Mouse (Mus musculus) neural tube, postnatal 0 days (tissue): ENCODE results near the gene Hist1h2bn. TPM values are rescaled to one million over a fixed set of nuclear protein-coding genes. Genes with fewer than 3 reads are reported as not detected.

Experiments used
- microRNA-seq: library from miRNA; unstranded; fragments of <30 nt; microRNA quantifications from one replicate; pipeline ENCODE4, GENCODE M21; 2016
- polyA plus RNA-seq: library from polyadenylated mRNA; unstranded; fragments of >200 nt; fragmentation: Nextera tagmentation; extraction: Ambion mirVana; gene quantifications from 2 replicates; pipeline ENCODE4 v1.2.1, GENCODE M21; 2015

Gene Hist1h2bn
- polyA plus RNA-seq = 0.58 TPM in 1 of 2 replicates, not detected in the other

GRCm38 (mm10) chr13:21753524-21754285 is at the start of gene Hist1h2bn, which contains the start of gene Hist1h2ak:
Hist1h2bn (plus strand) TSS chr13:21754123.
Hist1h2ak (minus strand) TSS chr13:21753827.

GRCm38 (mm10) chr13:21715864-21716539 is 37.9 kb upstream of the Hist1h2bn start, which contains the start of the genes Hist1h2bl and Hist1h2ai:
Hist1h2bl (minus strand) TSS chr13:21716143.
Hist1h2ai (plus strand) TSS chr13:21716422.

GRCm38 (mm10) chr13:21717397-21718357 is 36.2 kb upstream of the Hist1h2bn start, which contains the start of gene Hist1h3h:
Hist1h3h (plus strand) TSS chr13:21717659.

GRCm38 (mm10) chr13:21721757-21722372 is 32.1 kb upstream of the Hist1h2bn start, which contains the start of gene Hist1h2bm:
Hist1h2bm (plus strand) TSS chr13:21722044.

GRCm38 (mm10) chr13:21734906-21735767 is 18.8 kb upstream of the Hist1h2bn start, which contains the start of gene Hist1h4j:
Hist1h4j (plus strand) TSS chr13:21735064.

GRCm38 (mm10) chr13:21750159-21751017 is 3.5 kb upstream of the Hist1h2bn start, which contains the start of gene Hist1h4k:
Hist1h4k (minus strand) TSS chr13:21750505.

GRCm38 (mm10) chr13:21779767-21780731 is 26.1 kb downstream of the Hist1h2bn start, which contains the start of gene Hist1h1b:
Hist1h1b (minus strand) TSS chr13:21780625.

GRCm38 (mm10) chr13:21783255-21783617 is 29.3 kb downstream of the Hist1h2bn start, which contains the start of gene Hist1h3i:
Hist1h3i (minus strand) TSS chr13:21783370.

GRCm38 (mm10) chr13:21786899-21787629 is 33.1 kb downstream of the Hist1h2bn start, which contains the start of the genes Hist1h2an and Hist1h2bp:
Hist1h2an (minus strand) TSS chr13:21787218.
Hist1h2bp (plus strand) TSS chr13:21787461.

Small RNA genes lying within 50 kb of the gene (microRNA-seq; reads per million reads assigned to microRNA genes)
- not detected for gene Gm44346
- gene Gm44357 = not detected
- not detected for gene Gm44367
- not detected for gene Gm44454

Other genes with a start within 250 kb of the Hist1h2bn start
- gene Zkscan8, start 223.0 kb upstream of the Hist1h2bn start, polyA plus RNA-seq = 3.5 and 4.0 TPM in 2 replicates
- 0.14 and 0.17 TPM in 2 replicates for gene Olfr1366, start 211.3 kb upstream of the Hist1h2bn start, polyA plus RNA-seq
- 0.09 and 0.11 TPM in 2 replicates for gene Olfr1535, start 194.2 kb upstream of the Hist1h2bn start, polyA plus RNA-seq
- gene Olfr1364, start 172.4 kb upstream of the Hist1h2bn start, polyA plus RNA-seq = not detected in 2 replicates
- not detected in 2 replicates for gene Olfr1362, start 140.1 kb upstream of the Hist1h2bn start, polyA plus RNA-seq
- not detected in 2 replicates for gene Olfr11, start 111.6 kb upstream of the Hist1h2bn start, polyA plus RNA-seq
- not detected in 2 replicates for gene Olfr1361, start 90.7 kb upstream of the Hist1h2bn start, polyA plus RNA-seq
- not detected in 2 replicates for gene Olfr1360, start 76.7 kb upstream of the Hist1h2bn start, polyA plus RNA-seq
- gene Olfr1359, start 56.0 kb upstream of the Hist1h2bn start, polyA plus RNA-seq = not detected in 2 replicates
- not detected in 2 replicates for gene Hist1h2bl, start 38.0 kb upstream of the Hist1h2bn start, polyA plus RNA-seq
- 2.3 and 6.6 TPM in 2 replicates for gene Hist1h2ai, start 37.7 kb upstream of the Hist1h2bn start, polyA plus RNA-seq
- gene Hist1h3h, start 36.5 kb upstream of the Hist1h2bn start, polyA plus RNA-seq = 0.86 TPM in 1 of 2 replicates, not detected in the other
- 0.49 TPM in 1 of 2 replicates, not detected in the other for gene Hist1h2bm, start 32.1 kb upstream of the Hist1h2bn start, polyA plus RNA-seq
- 0.21 TPM in 1 of 2 replicates, not detected in the other for gene Hist1h4j, start 19.1 kb upstream of the Hist1h2bn start, polyA plus RNA-seq
- gene Hist1h4k, start 3.6 kb upstream of the Hist1h2bn start, polyA plus RNA-seq = 1.3 and 1.8 TPM in 2 replicates
- gene Hist1h2ak, start 296 bp upstream of the Hist1h2bn start, polyA plus RNA-seq = 3.2 and 4.2 TPM in 2 replicates
- gene Hist1h1b, start 26.5 kb downstream of the Hist1h2bn start, polyA plus RNA-seq = 2.4 and 2.9 TPM in 2 replicates
- 12.2 and 12.5 TPM in 2 replicates for gene Hist1h3i, start 29.2 kb downstream of the Hist1h2bn start, polyA plus RNA-seq
- gene Hist1h2an, start 33.1 kb downstream of the Hist1h2bn start, polyA plus RNA-seq = 2.3 and 3.8 TPM in 2 replicates
- gene Hist1h2bp, start 33.3 kb downstream of the Hist1h2bn start, polyA plus RNA-seq = 0.71 TPM in 1 of 2 replicates, not detected in the other
- 1.8 and 3.8 TPM in 2 replicates for gene Hist1h2bq, start 56.1 kb downstream of the Hist1h2bn start, polyA plus RNA-seq
- gene Hist1h2ao, start 56.3 kb downstream of the Hist1h2bn start, polyA plus RNA-seq = not detected in 2 replicates
- gene Hist1h4m, start 57.6 kb downstream of the Hist1h2bn start, polyA plus RNA-seq = not detected in 2 replicates
- 2.5 and 3.3 TPM in 2 replicates for gene Hist1h4n, start 78.1 kb downstream of the Hist1h2bn start, polyA plus RNA-seq
- 265 and 280 TPM in 2 replicates for gene Hist1h2ap, start 79.4 kb downstream of the Hist1h2bn start, polyA plus RNA-seq
- gene Hist1h2br, start 79.6 kb downstream of the Hist1h2bn start, polyA plus RNA-seq = 1.7 and 4.2 TPM in 2 replicates
- 5.3 and 6.1 TPM in 2 replicates for gene Zfp184, start 191.0 kb downstream of the Hist1h2bn start, polyA plus RNA-seq
- not detected in 2 replicates for gene Pom121l2, start 227.1 kb downstream of the Hist1h2bn start, polyA plus RNA-seq